Mouse (Mus musculus): ENCODE results near the gene Slc12a8. TPM values are rescaled to one million over a fixed set of nuclear protein-coding genes. Genes with fewer than 3 reads are reported as not detected.
"Not testable (repeated sequence)": the region's sequence is repeated elsewhere in the genome, so short reads cannot be mapped to it uniquely, and the experiment has no call there.

Slc12a8 gene
- total RNA-seq (2021) = 1 to 10 TPM in 1 of 2 experiments, under 1 TPM in 1; 0.92 to 1.3 TPM

GRCm38 (mm10) chr16:33516807-33517565 lies at the start of gene Slc12a8:
Gene Slc12a8, plus strand, starts transcription at chr16:33517328.
- DNase-seq = peak; percentile 34

- no peak for DNase-seq
Observed at GRCm38 (mm10) chr16:33467451-33467850, 49.7 kb upstream of the Slc12a8 start.

GRCm38 (mm10) chr16:33469973-33470372 lies 47.2 kb upstream of the Slc12a8 start:
- no peak for DNase-seq

GRCm38 (mm10) chr16:33474381-33474780 lies 42.7 kb upstream of the Slc12a8 start:
- DNase-seq = no peak

GRCm38 (mm10) chr16:33479926-33480325 lies 37.2 kb upstream of the Slc12a8 start:
- DNase-seq = no peak

GRCm38 (mm10) chr16:33481148-33481547 lies 36.0 kb upstream of the Slc12a8 start:
- DNase-seq = peak; percentile 35

- DNase-seq = no peak
Observed at GRCm38 (mm10) chr16:33482309-33482708, 34.8 kb upstream of the Slc12a8 start.

- no peak for DNase-seq
Observed at GRCm38 (mm10) chr16:33487709-33488108, 29.4 kb upstream of the Slc12a8 start.

GRCm38 (mm10) chr16:33494374-33494773 lies 22.8 kb upstream of the Slc12a8 start:
- no peak for DNase-seq

GRCm38 (mm10) chr16:33508082-33508481 lies 9.0 kb upstream of the Slc12a8 start:
- DNase-seq = no peak

- not testable (repeated sequence) for DNase-seq
Observed at GRCm38 (mm10) chr16:33509231-33509630, 7.9 kb upstream of the Slc12a8 start.

GRCm38 (mm10) chr16:33510856-33511255 lies 6.3 kb upstream of the Slc12a8 start:
- not testable (repeated sequence) for DNase-seq

- no peak for DNase-seq
Observed at GRCm38 (mm10) chr16:33512555-33512954, 4.6 kb upstream of the Slc12a8 start.

- no peak for DNase-seq
Observed at GRCm38 (mm10) chr16:33517627-33518026, 499 bp downstream of the Slc12a8 start.

GRCm38 (mm10) chr16:33518236-33518635 lies 1.1 kb downstream of the Slc12a8 start:
- DNase-seq = no peak

GRCm38 (mm10) chr16:33519916-33520568 lies 2.9 kb downstream of the Slc12a8 start:
- no peak for DNase-seq

GRCm38 (mm10) chr16:33522516-33522915 lies 5.4 kb downstream of the Slc12a8 start:
- DNase-seq = no peak

- no peak for DNase-seq
Observed at GRCm38 (mm10) chr16:33523571-33523970, 6.4 kb downstream of the Slc12a8 start.

GRCm38 (mm10) chr16:33529502-33530454 lies 12.7 kb downstream of the Slc12a8 start:
- no peak for DNase-seq

GRCm38 (mm10) chr16:33531184-33531583 lies 14.1 kb downstream of the Slc12a8 start:
- no peak for DNase-seq

GRCm38 (mm10) chr16:33536456-33536855 lies 19.3 kb downstream of the Slc12a8 start:
- DNase-seq = no peak

- DNase-seq = no peak
Observed at GRCm38 (mm10) chr16:33537499-33538225, 20.5 kb downstream of the Slc12a8 start.

Data from heart, postnatal 4 days (tissue).